Mouse (Mus musculus) heart, adult 11 months (tissue): Measurements from ENCODE around the gene 4933416C03Rik.

ENCODE experiments used
- DNase-seq: peaks from one replicate; pipeline ENCODE4 v3.0.0; 2022

4933416C03Rik gene

DNA sequence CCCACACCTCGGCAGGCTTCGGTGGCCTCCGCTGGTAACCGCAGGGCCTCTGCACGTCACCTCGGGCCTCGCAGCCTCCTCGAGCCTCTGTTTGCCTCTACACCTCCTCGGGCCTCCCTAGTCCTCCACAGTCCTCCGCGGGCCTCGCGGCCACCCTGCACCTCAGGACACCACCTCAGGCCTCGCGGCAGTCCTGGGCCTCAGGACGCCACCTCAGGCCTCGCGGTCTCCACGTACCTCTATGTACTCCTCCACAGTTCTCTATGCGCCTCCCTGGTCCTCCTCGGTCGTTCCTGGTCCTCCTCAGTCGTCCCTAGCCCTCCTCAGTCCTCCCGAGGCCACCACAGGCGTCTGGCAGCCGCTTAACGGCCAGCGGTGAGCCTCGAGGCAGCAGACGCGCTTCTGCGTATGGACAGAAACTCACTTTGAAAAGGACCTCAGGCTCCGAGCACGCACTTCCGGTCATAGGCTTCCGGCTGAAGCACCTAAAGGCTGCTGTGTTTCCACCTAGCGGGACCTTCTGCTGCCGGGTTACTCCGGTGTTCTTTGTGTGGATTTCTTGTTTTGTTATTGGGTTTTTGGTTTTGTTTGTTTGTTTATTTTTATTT is at the start of gene 4933416C03Rik:
Gene 4933416C03Rik (minus strand): TSS at position 51 of the 608 bp plus-strand sequence.
- DNase-seq = no peak

- DNase-seq = peak; percentile 48
Observed at GRCm38 (mm10) chr10:116162338-116162737, 48.6 kb upstream of the 4933416C03Rik start.

GRCm38 (mm10) chr10:116156699-116157098 is 43.0 kb upstream of the 4933416C03Rik start:
- no peak for DNase-seq

DNA sequence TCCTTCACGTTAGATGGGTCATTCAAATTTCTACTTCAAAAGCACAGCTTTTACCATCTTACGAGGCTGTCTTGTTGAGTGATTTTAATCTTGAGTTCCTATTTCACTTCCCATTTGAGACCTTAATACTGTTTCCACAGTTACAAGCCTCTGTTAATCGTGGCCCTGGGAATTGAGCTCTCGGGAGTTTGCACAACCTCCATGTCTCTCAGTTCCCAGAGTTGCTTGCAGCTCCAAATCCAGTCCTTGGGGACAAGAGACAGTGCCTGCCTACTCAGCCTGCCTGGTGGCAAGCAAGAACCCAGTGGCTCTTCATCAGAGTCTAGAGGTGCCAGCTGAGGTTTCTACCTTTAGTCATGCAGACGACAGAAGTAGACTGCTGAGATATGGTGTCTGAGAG is 41.0 kb upstream of the 4933416C03Rik start:
- DNase-seq = peak; percentile 58

GRCm38 (mm10) chr10:116146091-116146490 is 32.4 kb upstream of the 4933416C03Rik start:
- no peak for DNase-seq

DNA sequence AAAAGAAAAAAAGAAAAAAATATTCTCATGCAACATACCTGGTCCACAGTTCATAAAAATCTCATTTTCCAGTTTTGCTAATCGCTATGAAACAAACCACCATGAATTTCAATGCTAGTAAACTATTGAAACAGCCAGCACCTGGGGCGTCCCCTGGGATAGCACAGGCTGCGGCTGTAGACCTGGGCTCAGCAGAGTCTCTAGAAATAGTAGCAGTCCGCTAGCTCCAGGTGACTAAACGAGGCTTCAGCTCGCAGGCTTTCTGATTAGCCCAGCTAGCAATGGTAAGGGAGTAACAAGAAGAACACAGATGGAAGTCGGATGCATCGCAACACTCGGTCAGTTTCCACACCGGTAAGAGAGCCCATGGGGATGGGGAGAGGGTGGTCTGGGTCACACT is 30.0 kb upstream of the 4933416C03Rik start:
- DNase-seq = no peak

DNA sequence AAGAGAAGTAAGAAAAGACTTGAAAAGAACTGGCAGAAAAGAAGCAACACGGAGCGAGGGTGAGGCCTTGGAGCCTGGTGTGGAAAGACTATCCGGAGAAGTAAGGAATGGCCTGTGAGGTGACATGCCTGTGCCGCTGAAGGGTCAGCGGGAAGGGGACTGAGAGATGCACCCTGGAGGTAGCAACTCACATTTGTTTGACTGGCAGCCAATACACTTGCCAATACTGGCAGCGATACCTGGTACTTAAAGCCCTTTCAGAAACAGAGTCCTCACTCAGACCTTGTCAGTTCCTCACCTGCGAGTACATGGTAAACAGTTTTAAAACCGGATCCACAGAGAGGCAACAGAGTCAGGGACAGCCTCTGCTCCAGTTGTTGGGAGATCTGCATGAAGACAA is 26.5 kb upstream of the 4933416C03Rik start:
- no peak for DNase-seq

GRCm38 (mm10) chr10:116135187-116135586 is 21.5 kb upstream of the 4933416C03Rik start:
- DNase-seq = no peak

GRCm38 (mm10) chr10:116132233-116132632 is 18.5 kb upstream of the 4933416C03Rik start:
- no peak for DNase-seq

DNA sequence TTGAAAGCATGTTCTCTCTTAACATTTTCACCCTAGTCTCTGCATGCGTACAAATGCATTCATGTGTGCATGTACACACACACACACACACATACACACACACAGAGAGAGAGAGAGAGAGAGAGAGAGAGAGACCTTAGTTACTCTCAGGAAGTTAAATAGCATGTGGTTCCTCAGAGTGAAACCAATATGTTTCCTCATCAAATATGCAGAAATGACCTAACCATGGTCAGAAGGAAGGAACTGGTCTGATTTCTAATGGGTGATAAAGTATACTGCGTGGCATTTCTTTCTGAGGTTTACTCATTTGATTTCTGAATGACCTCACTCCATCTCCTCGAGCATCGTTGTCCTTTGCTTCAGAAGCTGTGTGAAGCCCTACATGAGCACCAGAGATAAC is 17.5 kb upstream of the 4933416C03Rik start:
- no peak for DNase-seq

- no peak for DNase-seq
Observed at GRCm38 (mm10) chr10:116130401-116130800, 16.7 kb upstream of the 4933416C03Rik start.

GRCm38 (mm10) chr10:116125364-116125763 is 11.6 kb upstream of the 4933416C03Rik start:
- DNase-seq = no peak

GRCm38 (mm10) chr10:116123808-116124207 is 10.1 kb upstream of the 4933416C03Rik start:
- DNase-seq = no peak

GRCm38 (mm10) chr10:116121463-116121862 is 7.7 kb upstream of the 4933416C03Rik start:
- no peak for DNase-seq

GRCm38 (mm10) chr10:116117060-116117459 is 3.3 kb upstream of the 4933416C03Rik start:
- DNase-seq = no peak

DNA sequence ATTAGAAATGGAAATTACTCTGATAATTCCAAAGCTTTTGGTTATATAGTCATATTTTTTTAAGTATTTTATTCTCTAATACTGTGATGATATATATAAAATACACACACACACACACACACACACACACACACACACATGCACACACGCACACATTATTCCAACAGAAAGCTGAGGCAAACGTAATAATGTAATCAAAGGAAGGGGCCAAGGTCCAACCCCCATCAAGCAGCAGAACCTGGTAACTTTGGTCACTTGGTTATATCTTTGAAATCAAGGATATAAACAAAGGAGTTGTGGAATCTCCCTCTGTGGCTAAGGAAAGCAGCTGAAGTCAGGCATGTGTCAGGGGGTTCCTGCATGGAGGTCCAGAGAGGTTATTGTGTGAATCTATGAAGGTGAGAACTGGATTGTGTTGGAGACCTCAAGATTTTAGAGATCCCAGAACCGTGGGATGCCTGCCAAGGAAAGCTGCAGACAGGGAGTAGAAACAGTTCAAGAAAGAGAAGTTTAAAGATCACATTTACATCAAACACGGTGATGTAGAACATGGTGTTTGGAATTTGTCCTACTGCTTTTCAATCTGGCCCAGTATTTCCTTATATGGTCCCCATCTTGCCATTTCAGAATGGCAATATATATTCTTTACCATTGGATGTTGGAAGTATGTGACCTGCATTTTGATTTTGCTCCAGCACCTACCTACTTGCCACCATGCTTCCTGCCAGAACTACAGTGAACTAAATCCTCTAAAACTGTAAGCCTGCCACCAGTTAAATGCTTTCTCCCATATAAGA is 2.4 kb upstream of the 4933416C03Rik start:
- DNase-seq = no peak

DNA sequence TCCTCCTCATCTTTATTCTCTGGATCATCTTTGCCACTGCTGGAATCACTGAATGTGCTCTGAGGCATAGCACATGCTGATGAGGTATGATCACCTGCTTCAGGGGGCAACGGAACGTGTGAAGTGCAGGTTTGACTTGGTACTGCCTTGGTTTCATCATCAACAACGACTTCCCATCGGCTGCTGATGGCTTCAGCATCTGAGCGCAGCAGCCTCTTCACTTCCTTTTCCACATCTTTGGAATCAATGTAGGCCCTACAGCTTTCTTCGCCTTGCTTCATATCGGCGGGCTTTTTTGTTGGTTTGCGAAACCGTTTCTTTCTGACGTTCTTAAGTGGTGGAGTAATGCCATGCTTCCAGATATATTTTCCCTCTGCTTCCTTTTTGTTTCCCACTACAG is 849 bp downstream of the 4933416C03Rik start:
- DNase-seq = no peak

- no peak for DNase-seq
Observed at GRCm38 (mm10) chr10:116108730-116109129, 5.0 kb downstream of the 4933416C03Rik start.

DNA sequence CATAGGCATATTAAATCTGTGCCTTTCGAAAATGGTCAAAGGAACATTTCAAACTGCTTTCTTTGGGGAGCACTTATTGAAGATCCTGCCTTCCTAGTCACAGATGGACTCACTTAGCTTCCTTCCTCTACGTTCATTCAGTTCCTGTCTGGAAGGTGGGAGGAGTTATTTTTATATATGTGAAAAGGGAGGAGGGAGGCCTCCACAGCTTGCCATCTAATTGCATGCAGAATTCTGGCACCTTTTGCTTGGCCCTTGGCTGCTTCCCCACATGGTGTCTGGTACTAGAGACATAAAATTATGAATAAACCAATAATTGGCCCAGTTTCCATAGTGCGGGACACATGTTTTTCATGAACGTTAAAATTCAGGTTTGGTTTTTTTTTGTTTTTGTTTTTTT is 5.5 kb downstream of the 4933416C03Rik start:
- no peak for DNase-seq

GRCm38 (mm10) chr10:116098470-116098869 is 15.2 kb downstream of the 4933416C03Rik start:
- DNase-seq = no peak

DNA sequence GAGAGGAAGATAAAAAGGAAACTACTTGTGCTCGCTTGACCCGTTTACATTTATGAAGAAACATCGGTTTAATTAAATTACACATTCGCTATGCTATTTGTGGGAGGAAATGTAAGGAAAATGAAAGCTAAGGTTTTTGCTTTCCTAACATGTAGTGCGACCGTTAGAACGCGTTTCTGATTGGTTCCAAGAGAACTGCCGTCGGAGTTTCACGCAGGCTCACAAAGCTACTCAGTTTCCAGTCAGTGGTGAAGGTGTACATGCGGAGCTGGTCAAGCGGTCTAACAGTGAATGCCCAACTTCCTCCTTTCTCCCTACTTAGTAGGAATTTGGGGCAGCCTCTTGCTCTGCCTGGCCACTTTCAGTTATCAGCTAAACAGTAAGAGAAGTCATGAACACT is 17.3 kb downstream of the 4933416C03Rik start:
- no peak for DNase-seq

GRCm38 (mm10) chr10:116083965-116084364 is 29.8 kb downstream of the 4933416C03Rik start:
- DNase-seq = no peak

- DNase-seq = no peak
Observed at GRCm38 (mm10) chr10:116080841-116081240, 32.9 kb downstream of the 4933416C03Rik start.

- no peak for DNase-seq
Observed at GRCm38 (mm10) chr10:116079396-116079795, 34.3 kb downstream of the 4933416C03Rik start.
